Mouse (Mus musculus) bone marrow macrophage, adult 2 months (primary cell): ENCODE data around the gene Clic4.

Experiments
- CTCF ChIP-seq: IDR thresholded peaks from 2 replicates; pipeline ENCODE4 v1.5.1; 2012; ENCODE audit warnings: low read depth, mild to moderate bottlenecking, low read length, moderate library complexity
- POLR2A ChIP-seq: IDR thresholded peaks from 2 replicates; pipeline ENCODE4 v1.6.1; 2012; ENCODE audit warnings: mild to moderate bottlenecking, low read depth, low read length, borderline replicate concordance

GRCm38 (mm10) chr4:135286033-135286622 lies 13.5 kb upstream of the Clic4 start:
- TF ChIP-seq CTCF (no peak), POLR2A (no peak)
